Mouse (Mus musculus) megakaryocyte, adult 5-6 weeks (primary cell): ENCODE measurements around the gene Fam149b. TPM values are rescaled to one million over a fixed set of nuclear protein-coding genes. Genes with fewer than 3 reads are reported as not detected.
"Not testable (repeated sequence)": the region's sequence is repeated elsewhere in the genome, so short reads cannot be mapped to it uniquely, and the experiment has no call there.

Experiments used
- ATAC-seq: 2 replicates; pipeline ENCODE4 v1.8.0; 2016; ENCODE audit warnings: mild to moderate bottlenecking, inconsistent platforms; ENCODE audit not compliant: poor library complexity, severe bottlenecking
- total RNA-seq, 2 experiments: library from RNA; stranded (forward) in 1 of 2; stranded (reverse) in 1 of 2; fragments of 153-499, 151-499 nt in 1 of 2; fragments of 221-1000, 200-1000 nt in 1 of 2; gene quantifications; 2 replicates each; pipeline versions ENCODE4 v1.2.3 to v1.2.4; 2015 to 2017

Gene Fam149b
- 22.1 and 23.9 TPM in 2 replicates for total RNA-seq (2015)
- total RNA-seq (2017), result 22.4 and 25.9 TPM in 2 replicates

GRCm38 (mm10) chr14:20347991-20348541 is at the start of gene Fam149b, which contains the start of gene Ecd:
Fam149b (plus strand) TSS chr14:20348162.
Ecd (minus strand) TSS chr14:20348121.
- peak; percentile 99 for ATAC-seq

GRCm38 (mm10) chr14:20305085-20305484 is 42.9 kb upstream of the Fam149b start:
- not testable (repeated sequence) for ATAC-seq

- no peak for ATAC-seq
Observed at GRCm38 (mm10) chr14:20315137-20315536, 32.8 kb upstream of the Fam149b start.

GRCm38 (mm10) chr14:20319420-20319819 is 28.5 kb upstream of the Fam149b start:
- no peak for ATAC-seq

GRCm38 (mm10) chr14:20324196-20324595 is 23.8 kb upstream of the Fam149b start:
- ATAC-seq, result no peak

- no peak for ATAC-seq
Observed at GRCm38 (mm10) chr14:20328474-20328873, 19.5 kb upstream of the Fam149b start.

GRCm38 (mm10) chr14:20331316-20331715 is 16.6 kb upstream of the Fam149b start:
- ATAC-seq, result no peak

GRCm38 (mm10) chr14:20339415-20339814 is 8.5 kb upstream of the Fam149b start:
- no peak for ATAC-seq

- ATAC-seq, result peak; percentile 68
Observed at GRCm38 (mm10) chr14:20340149-20340548, 7.8 kb upstream of the Fam149b start.

GRCm38 (mm10) chr14:20340866-20341265 is 7.1 kb upstream of the Fam149b start:
- no peak for ATAC-seq

- no peak for ATAC-seq
Observed at GRCm38 (mm10) chr14:20345885-20346284, 2.1 kb upstream of the Fam149b start.

- ATAC-seq, result peak; percentile 46
Observed at GRCm38 (mm10) chr14:20347441-20347990, 446 bp upstream of the Fam149b start.

GRCm38 (mm10) chr14:20363230-20363629 is 15.3 kb downstream of the Fam149b start:
- peak; percentile 96 for ATAC-seq

- ATAC-seq, result no peak
Observed at GRCm38 (mm10) chr14:20368271-20368670, 20.3 kb downstream of the Fam149b start.

- peak; percentile 71 for ATAC-seq
Observed at GRCm38 (mm10) chr14:20370798-20371197, 22.8 kb downstream of the Fam149b start.

- ATAC-seq, result no peak
Observed at GRCm38 (mm10) chr14:20371854-20372253, 23.9 kb downstream of the Fam149b start.

GRCm38 (mm10) chr14:20377112-20377521 is 29.2 kb downstream of the Fam149b start:
- ATAC-seq, result no peak

GRCm38 (mm10) chr14:20378313-20379061 is 30.5 kb downstream of the Fam149b start:
- peak; percentile 99 for ATAC-seq

GRCm38 (mm10) chr14:20379087-20379640 is 31.2 kb downstream of the Fam149b start:
- ATAC-seq, result no peak

GRCm38 (mm10) chr14:20379753-20380430 is 31.9 kb downstream of the Fam149b start:
- ATAC-seq, result peak; percentile 50
